Mouse (Mus musculus) MEL-GATA-1-ER (cell line): ENCODE results near the gene Pdf.
A peak's percentile ranks its signal among the peaks of the same experiment; 100 is the strongest.
"Not testable (repeated sequence)": the region's sequence is repeated elsewhere in the genome, so short reads cannot be mapped to it uniquely, and the experiment has no call there.

Source experiments
- DNase-seq: peaks from one replicate; pipeline ENCODE4 v3.0.0-alpha.2; 2012; ENCODE audit warnings: low read depth; ENCODE audit errors: extremely low read depth

The Pdf gene

GRCm38 (mm10) chr8:107036626-107037025 is 11.8 kb downstream of the Pdf start:
- no peak for DNase-seq

DNA sequence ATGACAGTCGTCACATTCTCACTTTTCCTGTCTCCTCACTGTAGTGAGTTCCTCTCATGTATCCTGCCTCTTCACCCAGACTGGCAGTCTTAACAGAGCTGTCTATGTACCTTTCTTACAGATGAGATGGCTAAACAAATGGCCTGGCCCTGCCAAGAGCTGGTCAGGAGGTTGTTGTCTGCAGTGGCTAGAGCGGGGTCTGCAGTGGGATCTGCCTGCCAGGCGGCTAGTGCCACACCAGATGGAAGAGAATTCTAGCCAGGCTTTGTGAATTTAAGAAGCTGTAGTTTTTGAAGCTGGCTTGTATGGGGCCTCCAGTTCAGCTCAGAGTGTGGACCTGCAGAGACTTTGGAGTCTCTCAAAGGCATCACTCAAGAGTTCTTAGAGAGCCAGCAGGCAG is 12.8 kb downstream of the Pdf start:
- DNase-seq = no peak

- not testable (repeated sequence) for DNase-seq
Measured at GRCm38 (mm10) chr8:107033609-107034008, 14.8 kb downstream of the Pdf start.

DNA sequence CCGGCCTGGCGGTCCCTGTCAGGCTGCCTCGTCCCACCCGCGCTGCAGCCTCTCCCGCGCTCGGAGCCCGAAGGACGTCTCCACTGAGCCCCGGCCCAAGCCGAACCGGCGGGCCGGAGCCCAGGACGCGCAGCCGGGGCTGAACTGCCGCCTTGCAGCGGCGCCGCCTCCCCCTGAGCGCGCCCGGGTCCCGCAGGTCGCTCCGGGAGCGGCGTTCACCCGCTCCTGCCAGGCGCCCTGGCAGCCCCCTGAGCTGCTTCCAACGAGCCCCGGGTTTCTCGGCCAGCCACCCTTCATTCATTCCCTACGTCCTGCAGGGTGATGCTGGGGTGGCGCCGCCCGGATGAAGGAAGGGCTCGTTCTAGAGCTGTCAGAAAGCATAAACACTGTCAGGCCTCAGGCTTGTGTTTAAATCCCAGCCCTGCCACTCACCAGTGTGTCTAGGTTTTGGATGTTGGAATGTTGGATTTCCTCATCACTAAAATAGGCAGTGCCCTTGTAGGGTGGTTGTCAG is 16.8 kb downstream of the Pdf start:
- DNase-seq = no peak

DNA sequence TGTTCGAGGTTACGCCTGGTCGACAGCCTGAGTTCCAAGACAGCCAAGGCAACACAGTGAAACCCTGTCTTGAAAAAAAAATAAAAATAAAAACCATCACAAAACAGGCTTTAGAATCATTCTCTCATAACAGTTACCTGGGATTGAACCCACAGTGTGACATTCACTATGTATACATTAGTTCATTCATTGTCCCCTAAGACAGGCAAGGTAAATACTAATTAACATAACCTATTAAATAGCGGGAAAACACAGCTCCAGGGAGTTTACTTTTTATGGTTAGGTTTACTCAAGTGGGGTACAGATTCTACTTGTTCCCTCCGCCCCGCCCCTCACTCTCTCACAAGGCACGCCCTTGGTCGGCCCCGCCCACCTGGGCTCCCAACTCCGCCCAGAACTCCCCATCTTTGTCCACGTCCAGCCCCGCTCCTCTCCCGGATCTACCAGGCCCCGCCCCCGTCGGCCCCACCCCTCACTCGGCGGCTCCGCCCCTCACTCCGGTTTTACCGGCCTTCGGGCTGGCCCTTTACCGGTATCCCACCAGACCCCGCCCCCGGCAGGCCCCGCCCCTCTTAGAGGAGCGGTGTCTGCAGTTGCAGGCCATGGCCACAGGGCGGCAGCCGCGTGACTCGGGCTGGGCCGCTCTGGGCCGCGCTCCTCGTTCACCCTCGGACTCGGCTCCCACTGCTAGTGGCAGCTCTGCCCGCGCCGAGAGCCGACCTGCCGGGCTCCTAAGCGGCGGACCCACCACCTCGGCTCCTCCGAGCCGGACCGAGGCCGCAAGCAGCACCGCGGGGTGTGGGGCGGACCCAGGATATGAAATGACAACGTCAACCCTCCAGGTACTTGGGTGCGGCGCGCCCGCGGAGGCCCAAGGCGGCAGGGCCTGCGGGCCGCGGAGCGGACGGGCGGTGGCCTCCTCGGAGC is 17.5 kb downstream of the Pdf start, which contains the start of gene Vps4a:
Gene Vps4a, plus strand, starts transcription at position 573 of the 927 bp plus-strand sequence.
- peak; percentile 74 for DNase-seq

DNA sequence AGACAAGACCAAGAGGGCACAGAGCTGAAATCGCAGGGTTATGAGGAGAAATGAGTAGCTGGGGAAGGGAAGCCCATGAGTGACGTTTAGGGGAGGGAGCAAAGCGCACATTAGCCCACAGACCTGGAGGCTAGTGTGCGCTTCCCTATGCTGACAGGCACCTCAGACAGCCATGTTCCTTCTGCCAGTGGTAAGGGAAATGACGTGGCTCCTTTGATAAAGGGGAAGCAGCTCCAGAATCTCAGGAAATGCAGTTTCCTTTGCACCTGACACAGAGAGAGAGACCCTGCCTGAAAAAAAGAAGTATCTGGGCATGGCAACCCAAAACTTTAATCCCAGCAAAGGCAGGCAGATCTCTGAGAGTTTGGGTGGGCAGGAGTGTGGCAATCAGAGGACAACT is 18.4 kb downstream of the Pdf start:
- peak; percentile 60 for DNase-seq

DNA sequence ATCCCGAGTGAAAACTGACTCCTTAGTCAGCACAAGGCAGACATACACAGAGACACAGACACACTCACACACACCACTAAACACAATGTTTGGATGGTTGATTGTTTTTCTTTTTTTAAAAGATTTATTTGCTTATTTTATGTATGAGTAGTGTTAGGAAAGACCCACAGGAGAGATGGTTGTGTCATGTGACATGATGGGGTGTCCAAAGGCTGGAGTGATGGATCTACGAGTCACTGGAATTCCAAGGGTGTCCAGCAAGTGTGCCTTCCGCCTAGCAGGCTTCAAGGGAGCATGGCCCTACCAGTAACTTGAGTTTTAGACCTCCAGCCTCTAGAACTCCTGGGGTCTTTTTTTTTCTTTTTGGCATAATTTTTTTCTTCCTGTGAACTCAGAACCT is 19.1 kb downstream of the Pdf start:
- no peak for DNase-seq

DNA sequence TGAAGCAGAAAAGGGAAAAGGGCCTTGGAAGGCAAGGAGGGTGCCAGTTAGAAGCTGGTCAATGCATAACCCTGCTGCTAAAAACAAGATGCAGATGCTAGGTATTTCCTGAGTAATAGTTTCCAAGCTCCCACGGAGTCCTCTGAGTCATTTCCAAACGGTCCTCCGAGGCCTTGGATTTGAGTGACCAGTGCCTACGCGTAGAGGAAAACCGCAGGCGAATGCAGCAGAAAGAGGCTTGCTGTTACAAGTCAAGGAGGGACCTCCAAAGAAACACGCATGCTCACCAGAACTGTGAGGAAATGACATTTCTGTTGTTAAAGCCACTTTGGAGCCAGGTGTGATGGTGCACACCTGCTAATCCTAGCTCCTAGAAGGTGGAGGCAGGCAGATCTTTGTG is 24.9 kb downstream of the Pdf start:
- DNase-seq = no peak

DNA sequence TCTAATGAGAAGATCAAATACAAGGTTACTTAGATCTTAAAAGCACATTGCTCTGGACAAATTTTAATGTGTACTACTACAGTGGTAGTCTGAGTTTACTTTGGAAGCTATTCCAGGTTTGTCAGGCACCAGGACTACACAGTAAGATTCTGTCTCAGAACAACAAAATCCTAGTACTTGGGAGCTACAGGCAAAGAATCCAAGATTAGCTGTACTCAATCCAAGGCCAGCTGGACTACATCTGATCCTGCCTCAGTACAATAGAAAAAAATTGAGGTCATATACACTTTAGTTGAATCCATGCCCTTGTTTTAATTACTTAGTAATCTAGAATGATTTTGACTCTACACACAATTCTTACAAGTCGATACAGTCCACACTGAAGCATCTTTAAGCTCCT is 33.5 kb downstream of the Pdf start:
- DNase-seq = no peak

DNA sequence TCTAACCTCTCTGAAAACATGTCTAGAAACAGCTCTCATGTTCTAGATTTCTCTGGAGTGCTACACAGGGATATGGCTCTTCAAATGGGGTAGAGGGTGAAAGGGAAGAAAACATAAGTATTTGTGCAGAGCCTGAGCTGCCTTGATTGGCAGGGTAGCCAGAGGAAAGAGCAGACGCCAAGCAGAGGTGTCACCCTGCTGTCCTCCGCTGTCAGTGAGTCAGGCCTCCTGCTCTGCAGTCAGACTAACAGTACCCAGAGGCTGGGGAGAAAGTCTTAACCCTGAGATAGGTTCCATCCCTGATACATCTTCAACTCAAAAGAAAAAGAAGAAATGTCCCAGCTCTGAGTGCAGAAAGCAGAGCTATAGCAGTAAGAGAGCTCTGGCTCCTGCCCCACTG is 35.7 kb downstream of the Pdf start:
- DNase-seq = no peak

DNA sequence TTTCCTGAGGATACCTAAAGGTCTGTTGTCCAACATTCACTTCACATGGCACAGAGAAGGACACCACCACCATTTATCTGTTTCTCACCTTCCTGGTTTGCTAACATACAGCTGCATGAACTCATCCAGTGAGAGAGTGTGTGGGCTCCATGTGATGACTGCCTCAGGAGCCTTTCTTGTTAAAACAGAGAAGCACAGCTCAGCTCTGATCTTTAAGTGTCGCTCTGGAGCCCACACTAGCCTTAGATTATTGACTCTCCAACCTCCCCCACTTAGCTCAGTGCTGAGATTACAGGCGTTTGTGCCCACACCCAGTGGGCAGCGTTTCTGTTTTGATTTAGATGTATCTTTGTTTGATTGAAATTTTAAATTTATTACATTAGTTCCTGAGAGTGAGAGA is 40.6 kb downstream of the Pdf start:
- DNase-seq = no peak

DNA sequence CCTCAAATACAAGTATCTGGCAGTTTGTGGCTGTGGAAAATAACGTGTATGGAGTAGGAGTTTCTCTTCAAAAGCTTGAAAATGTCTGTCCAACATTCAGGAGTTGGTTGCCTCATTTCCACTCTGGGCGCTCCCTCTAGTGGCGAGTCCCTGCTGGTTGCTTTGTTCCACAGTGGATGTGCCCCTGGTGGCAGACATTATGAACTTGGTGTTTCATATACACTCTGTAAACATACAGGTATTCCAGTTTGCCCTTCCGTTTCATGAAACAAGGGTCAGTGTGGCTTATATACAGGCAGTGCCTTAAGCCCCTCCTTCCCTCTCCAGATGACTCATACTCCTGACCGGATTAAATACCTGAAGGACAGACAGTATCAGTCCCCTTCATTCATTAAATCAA is 45.9 kb downstream of the Pdf start:
- peak; percentile 53 for DNase-seq

DNA sequence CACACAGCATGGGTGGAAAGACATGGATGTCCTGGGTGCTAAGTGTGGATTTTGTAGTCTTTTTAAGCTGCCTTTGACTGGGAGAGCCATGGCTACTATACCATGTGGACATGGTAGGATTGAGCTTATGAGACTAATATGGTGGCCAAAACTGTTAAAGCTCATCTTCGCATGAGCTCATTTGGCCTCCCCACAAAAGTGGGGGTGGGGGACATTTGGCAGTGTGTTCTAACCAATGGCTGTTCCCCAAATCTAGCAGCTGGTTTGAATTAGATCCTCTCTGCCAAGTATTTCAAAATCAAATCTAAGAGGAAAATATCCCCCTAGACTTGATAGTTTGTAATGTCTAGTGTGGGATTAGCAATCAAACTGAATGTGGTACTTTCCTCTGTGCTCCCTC is 49.3 kb downstream of the Pdf start:
- DNase-seq = no peak

DNA sequence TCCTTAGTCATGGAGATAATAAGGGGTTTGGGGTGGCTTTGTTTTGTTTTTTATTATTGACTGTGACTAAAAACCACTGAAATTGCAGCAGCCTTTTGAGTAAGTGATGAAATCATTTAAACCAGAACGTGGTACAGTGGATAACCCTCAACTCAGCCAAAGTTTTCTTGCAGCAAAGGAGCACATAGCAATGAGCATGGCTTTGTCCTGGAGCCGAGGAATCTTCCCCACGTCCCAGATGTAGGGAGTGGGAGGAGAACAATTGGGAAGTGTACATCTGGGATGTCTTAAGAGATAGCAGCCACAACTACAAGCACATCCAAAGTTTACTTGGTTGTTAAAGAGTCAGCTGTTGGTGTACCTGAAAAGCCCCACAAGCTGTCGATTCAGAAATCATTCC is 51.0 kb downstream of the Pdf start:
- no peak for DNase-seq

DNA sequence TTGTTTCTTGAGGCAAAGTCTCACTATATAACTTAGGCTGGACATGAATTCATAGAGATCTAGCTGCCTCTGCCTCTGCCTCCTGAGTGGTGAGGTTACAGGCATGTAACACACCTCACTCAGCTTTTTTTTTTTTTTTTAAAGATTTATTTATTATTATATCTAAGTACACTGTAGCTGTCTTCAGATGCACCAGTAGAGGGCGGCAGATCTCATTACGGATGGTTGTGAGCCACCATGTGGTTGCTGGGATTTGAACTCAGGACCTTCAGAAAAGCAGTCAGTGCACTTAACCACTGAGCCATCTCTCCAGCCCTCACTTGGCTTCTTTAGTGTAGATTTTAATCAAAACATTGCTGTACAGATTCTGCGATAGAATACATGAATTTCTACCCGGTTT is 52.1 kb downstream of the Pdf start:
- not testable (repeated sequence) for DNase-seq
